Mouse (Mus musculus): ENCODE measurements around the gene Wnt3a. TPM values are rescaled to one million over a fixed set of nuclear protein-coding genes. Genes with fewer than 3 reads are reported as not detected.

Wnt3a gene
- polyA plus RNA-seq, 1 experiment = not detected

GRCm38 (mm10) chr11:59210020-59210419 is 80.5 kb downstream of the Wnt3a start:
- no peaks in the 10 kb centered on the region for H3K27me3 ChIP-seq (ENCODE audit: control insufficient read depth, insufficient read depth, insufficient read length)
- TF ChIP-seq POLR2AphosphoS2 (IDR thresholded peaks at IDR 0.05; ENCODE audit: insufficient read length, low read depth) (peak; percentile 62), CEBPB (IDR thresholded peaks at IDR 0.05; ENCODE audit: insufficient read depth, poor library complexity, severe bottlenecking) (no peak)
- H3K4me3 ChIP-seq = no peak overlapping the region
- H3ac ChIP-seq (ENCODE audit: control insufficient read depth, insufficient read length) = no peak overlapping the region
- peaks cover 33% of the 10 kb centered on the region for H3K79me2 ChIP-seq (ENCODE audit: control insufficient read depth, insufficient read depth)
- peaks cover 30% of the 10 kb centered on the region for H3K36me3 ChIP-seq (ENCODE audit: control insufficient read depth, insufficient read depth)
- H3K4me2 ChIP-seq (ENCODE audit: low read depth) = no peak overlapping the region

- H3K27me3 ChIP-seq (ENCODE audit: control insufficient read depth, insufficient read depth, insufficient read length) = no peaks in the 10 kb centered on the region
- no peak overlapping the region for H3K4me2 ChIP-seq (ENCODE audit: low read depth)
- no peak for TF ChIP-seq E2F4 (IDR thresholded peaks at IDR 0.05; ENCODE audit: insufficient read depth)
- TF ChIP-seq POLR2A (IDR thresholded peaks at IDR 0.05; ENCODE audit: insufficient read length, low read depth) = peak; percentile 3
- no peak for TF ChIP-seq USF1 (IDR thresholded peaks at IDR 0.05; ENCODE audit: low read depth)
- no peak for TF ChIP-seq TCF3 (IDR thresholded peaks at IDR 0.05; ENCODE audit: insufficient read length, low read depth)
- peaks cover 28% of the 10 kb centered on the region for H3K79me2 ChIP-seq (ENCODE audit: control insufficient read depth, insufficient read depth)
- no peak overlapping the region for H3K4me3 ChIP-seq
- H3ac ChIP-seq (ENCODE audit: control insufficient read depth, insufficient read length) = no peak overlapping the region
- H3K36me3 ChIP-seq (ENCODE audit: control insufficient read depth, insufficient read depth) = peaks cover 30% of the 10 kb centered on the region
These were observed 81.0 kb downstream of the Wnt3a start for GRCm38 (mm10) chr11:59209580-59209979.

- Histone ChIP-seq H3K4me2 (ENCODE audit: low read depth) (peak overlapping the region; percentile 76), H3K4me3 (peak overlapping the region; percentile 73), H3ac (ENCODE audit: control insufficient read depth, insufficient read length) (peak overlapping the region; percentile 70), H3K27me3 (ENCODE audit: control insufficient read depth, insufficient read depth, insufficient read length) (no peaks in the 10 kb centered on the region), H3K79me2 (ENCODE audit: control insufficient read depth, insufficient read depth) (peaks cover 23% of the 10 kb centered on the region), H3K36me3 (ENCODE audit: control insufficient read depth, insufficient read depth) (peaks cover 30% of the 10 kb centered on the region)
- no peak for TF ChIP-seq CEBPB (IDR thresholded peaks at IDR 0.05; ENCODE audit: insufficient read depth, poor library complexity, severe bottlenecking)
- no peak for TF ChIP-seq E2F4 (IDR thresholded peaks at IDR 0.05; ENCODE audit: insufficient read depth)
- peak; percentile 83 for TF ChIP-seq POLR2AphosphoS2 (IDR thresholded peaks at IDR 0.05; ENCODE audit: insufficient read length, low read depth)
- TF ChIP-seq SRF (IDR thresholded peaks at IDR 0.05; ENCODE audit: control insufficient read depth, insufficient read length, low read depth) = no peak
- peak; percentile 38 for TF ChIP-seq POLR2A (IDR thresholded peaks at IDR 0.05; ENCODE audit: insufficient read length, low read depth)
These were observed 81.5 kb downstream of the Wnt3a start for GRCm38 (mm10) chr11:59209003-59209441.

- H3K79me2 ChIP-seq (ENCODE audit: control insufficient read depth, insufficient read depth) = peaks cover 16% of the 10 kb centered on the region
- peak; percentile 93 for TF ChIP-seq POLR2AphosphoS2 (IDR thresholded peaks at IDR 0.05; ENCODE audit: insufficient read length, low read depth)
- peak; percentile 57 for TF ChIP-seq E2F4 (IDR thresholded peaks at IDR 0.05; ENCODE audit: insufficient read depth)
- TF ChIP-seq POLR2A (IDR thresholded peaks at IDR 0.05; ENCODE audit: insufficient read length, low read depth) = peak; percentile 86
- TF ChIP-seq REST (IDR thresholded peaks at IDR 0.05; ENCODE audit: insufficient read depth, insufficient read length) = no peak
- peak within 1 kb of the TSS; percentile 70 for H3ac ChIP-seq (ENCODE audit: control insufficient read depth, insufficient read length)
- H3K27me3 ChIP-seq (ENCODE audit: control insufficient read depth, insufficient read depth, insufficient read length) = no peaks in the 10 kb centered on the region
- H3K4me3 ChIP-seq = peak within 1 kb of the TSS; percentile 73
- H3K4me2 ChIP-seq (ENCODE audit: low read depth) = peak within 1 kb of the TSS; percentile 87
- H3K36me3 ChIP-seq (ENCODE audit: control insufficient read depth, insufficient read depth) = peaks cover 30% of the 10 kb centered on the region
These were observed 82.3 kb downstream of the Wnt3a start, which contains the start of gene 2310033P09Rik for GRCm38 (mm10) chr11:59208153-59208831. Gene 2310033P09Rik (plus strand): TSS chr11:59208321.

- Histone ChIP-seq H3K4me2 (ENCODE audit: low read depth) (peak within 1 kb of the TSS; percentile 83), H3K4me3 (peak within 1 kb of the TSS; percentile 69), H3K27me3 (ENCODE audit: control insufficient read depth, insufficient read depth, insufficient read length) (no peaks in the 10 kb centered on the region), H3K36me3 (ENCODE audit: control insufficient read depth, insufficient read depth) (peaks cover 4% of the 10 kb centered on the region), H3K79me2 (ENCODE audit: control insufficient read depth, insufficient read depth) (peaks cover 5% of the 10 kb centered on the region), H3ac (ENCODE audit: control insufficient read depth, insufficient read length) (no peak within 1 kb of the TSS)
- no peak for TF ChIP-seq E2F4 (IDR thresholded peaks at IDR 0.05; ENCODE audit: insufficient read depth)
- peak; percentile 63 for TF ChIP-seq POLR2A (IDR thresholded peaks at IDR 0.05; ENCODE audit: insufficient read length, low read depth)
- TF ChIP-seq TCF3 (IDR thresholded peaks at IDR 0.05; ENCODE audit: insufficient read length, low read depth) = no peak
- no peak for TF ChIP-seq MAX (IDR thresholded peaks at IDR 0.05; ENCODE audit: low read depth)
- TF ChIP-seq REST (IDR thresholded peaks at IDR 0.05; ENCODE audit: insufficient read depth, insufficient read length) = no peak
- peak in 1 of 3 experiments; percentile 5 for TF ChIP-seq MYOD1 (IDR thresholded peaks at IDR 0.05; ENCODE audit: control insufficient read depth in 1 of 3, insufficient read length in 2 of 3, low read depth in 2 of 3)
- no peak for TF ChIP-seq USF1 (IDR thresholded peaks at IDR 0.05; ENCODE audit: low read depth)
- no peak for TF ChIP-seq CEBPB (IDR thresholded peaks at IDR 0.05; ENCODE audit: insufficient read depth, poor library complexity, severe bottlenecking)
- no peak for TF ChIP-seq SRF (IDR thresholded peaks at IDR 0.05; ENCODE audit: control insufficient read depth, insufficient read length, low read depth)
- peak; percentile 64 for TF ChIP-seq POLR2AphosphoS2 (IDR thresholded peaks at IDR 0.05; ENCODE audit: insufficient read length, low read depth)
- TF ChIP-seq MYOG (IDR thresholded peaks at IDR 0.05; ENCODE audit: control insufficient read depth in 1 of 3, insufficient read depth in 1 of 3, insufficient read length in 2 of 3, low read depth in 2 of 3) = no peak
- TF ChIP-seq TCF12 (IDR thresholded peaks at IDR 0.05; ENCODE audit: insufficient read depth, poor library complexity, severe bottlenecking) = no peak
These were observed 88.2 kb downstream of the Wnt3a start, which contains the start of gene Mrpl55 for GRCm38 (mm10) chr11:59202081-59202995. Gene Mrpl55 (plus strand): TSS chr11:59202486.
